Mouse (Mus musculus) heart, adult 2 months (tissue): ENCODE results near the gene Tmem11. TPM values are rescaled to one million over a fixed set of nuclear protein-coding genes. Genes with fewer than 3 reads are reported as not detected.
"Not testable (repeated sequence)": the region's sequence is repeated elsewhere in the genome, so short reads cannot be mapped to it uniquely, and the experiment has no call there.

Experiments
- DNase-seq, 2 experiments: peaks; one replicate each; pipeline ENCODE4 v3.0.0; 2021
- H3K27ac ChIP-seq: fragments of 200-600 bp; 2 replicates; pipeline ENCODE4 v1.8.1; 2022
- H3K27me3 ChIP-seq: fragments of 200-500 bp; 2 replicates; pipeline ENCODE4 v1.6.1; 2012; ENCODE audit warnings: mild to moderate bottlenecking, low read length, inconsistent platforms, mixed read lengths; ENCODE audit not compliant: control insufficient read depth, insufficient read depth
- H3K36me3 ChIP-seq: fragments of 200-500 bp; 2 replicates; pipeline ENCODE4 v1.6.1; 2012; ENCODE audit warnings: low read length, inconsistent platforms; ENCODE audit not compliant: control insufficient read depth, insufficient read depth
- H3K4me1 ChIP-seq: fragments of 200-500 bp; 2 replicates; pipeline ENCODE4 v1.6.1; 2011; ENCODE audit warnings: low read length; ENCODE audit not compliant: control insufficient read depth, insufficient read depth
- H3K4me3 ChIP-seq: fragments of 200-600 bp; 2 replicates; pipeline ENCODE4 v1.8.1; 2022
- H3K79me2 ChIP-seq: fragments of 200-500 bp; replicated peaks from 2 replicates; pipeline ENCODE4 v1.6.1; 2012; ENCODE audit warnings: mild to moderate bottlenecking, inconsistent platforms, low read length, moderate library complexity, mixed read lengths; ENCODE audit not compliant: control insufficient read depth, insufficient read depth
- H3K9ac ChIP-seq: fragments of 200-500 bp; 2 replicates; pipeline ENCODE4 v1.6.1; 2012; ENCODE audit warnings: low read depth, mild to moderate bottlenecking, control low read depth, inconsistent platforms, low read length, mixed read lengths
- CTCF ChIP-seq: fragments of 200-600 bp; IDR thresholded peaks from 2 replicates; pipeline ENCODE4 v1.8.1; 2022; ENCODE audit warnings: antibody characterized with exemption, mild to moderate bottlenecking, moderate library complexity
- EP300 ChIP-seq: fragments of 200-500 bp; IDR thresholded peaks from 2 replicates; pipeline ENCODE4 v1.6.1; 2011; ENCODE audit warnings: low read depth, low read length, control low read depth; ENCODE audit not compliant: insufficient read depth
- POLR2A ChIP-seq: fragments of 200-500 bp; IDR thresholded peaks from 2 replicates; pipeline ENCODE4 v1.6.1; 2011; ENCODE audit warnings: mild to moderate bottlenecking, low read depth, low read length, control low read depth; ENCODE audit not compliant: insufficient read depth
- WGBS: fragments of 180-500 bp; shearing (Covaris S2); methylation state at CpG from one replicate; pipeline ENCODE4 v1.1.7; 2018; 5-methylcytosine and 5-hydroxymethylcytosine counted together
- intact Hi-C: fragments of 180-260 bp; cut with DNase I; formaldehyde crosslinking; loops from one replicate; pipeline ENCODE4 v1.15.1; 2025
- polyA plus RNA-seq: library from polyadenylated mRNA; depleted of rRNA; stranded (reverse); fragments of >200 nt; gene quantifications from 2 replicates; pipeline ENCODE4 v1.2.3, GENCODE M21; 2012
- total RNA-seq, 2 experiments: library from RNA; stranded (reverse); gene quantifications; 2 replicates each; pipeline ENCODE4 v1.2.3; 2021

The Tmem11 gene
- total and polyA plus RNA-seq, 3 experiments = 28.3 to 59.6 (median 31.4) TPM

DNA sequence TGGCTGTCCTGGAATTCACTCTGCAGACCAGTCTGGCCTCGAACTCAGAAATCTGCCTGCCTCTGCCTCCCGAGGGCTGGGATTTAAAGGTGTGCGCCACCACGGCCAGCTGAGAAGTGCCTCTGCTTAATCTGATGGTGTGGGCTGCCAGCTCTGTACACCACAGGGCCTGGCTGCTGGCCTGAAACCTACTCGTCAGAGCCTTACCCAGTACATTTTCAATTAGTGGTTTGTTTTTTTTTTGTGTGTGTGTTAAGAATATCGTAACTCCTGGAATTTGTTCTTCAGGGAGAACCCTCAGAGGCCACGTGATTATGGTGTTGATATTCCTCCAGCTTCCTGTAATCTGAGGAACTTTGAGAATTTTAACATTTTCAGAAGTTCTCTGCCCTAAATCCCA, 22.9 kb upstream of the Tmem11 start:
- no peak for DNase-seq
- TF ChIP-seq CTCF (no peak), EP300 (no peak), POLR2A (no peak)
- Histone ChIP-seq H3K27me3 (no peaks in the 10 kb centered on the region), H3K79me2 (no peaks in the 10 kb centered on the region), H3K4me3 (no peak overlapping the region), H3K36me3 (no peaks in the 10 kb centered on the region), H3K4me1 (no peaks in the 10 kb centered on the region), H3K9ac (no peak overlapping the region), H3K27ac (no peak overlapping the region)
- WGBS = 67% methylated on average over 7 of the region's 7 CpGs
- intact Hi-C loops = no loop called here

- H3K27me3 ChIP-seq = no peaks in the 10 kb centered on the region
- no peak for TF ChIP-seq POLR2A
- no peak for TF ChIP-seq CTCF
- TF ChIP-seq EP300 = no peak
- 35% methylated on average over 4 of the region's 4 CpGs for WGBS
- no peaks in the 10 kb centered on the region for H3K4me1 ChIP-seq
- H3K9ac ChIP-seq = no peak overlapping the region
- no peaks in the 10 kb centered on the region for H3K79me2 ChIP-seq
- no peaks in the 10 kb centered on the region for H3K36me3 ChIP-seq
- no peak overlapping the region for H3K27ac ChIP-seq
- H3K4me3 ChIP-seq = no peak overlapping the region
- intact Hi-C loops = no loop called here
- DNase-seq = no peak
These were observed 16.8 kb upstream of the Tmem11 start for GRCm38 (mm10) chr11:60895915-60896314.

GRCm38 (mm10) chr11:60890744-60891143, 11.7 kb upstream of the Tmem11 start:
- Histone ChIP-seq H3K27ac (no peak overlapping the region), H3K9ac (no peak overlapping the region), H3K27me3 (no peaks in the 10 kb centered on the region), H3K79me2 (no peaks in the 10 kb centered on the region), H3K4me3 (no peak overlapping the region), H3K36me3 (no peaks in the 10 kb centered on the region), H3K4me1 (no peaks in the 10 kb centered on the region)
- WGBS = 62% methylated on average over 3 of the region's 3 CpGs
- intact Hi-C loops = no loop called here
- no peak for DNase-seq
- no peak for TF ChIP-seq POLR2A
- TF ChIP-seq EP300 = no peak
- no peak for TF ChIP-seq CTCF

DNA sequence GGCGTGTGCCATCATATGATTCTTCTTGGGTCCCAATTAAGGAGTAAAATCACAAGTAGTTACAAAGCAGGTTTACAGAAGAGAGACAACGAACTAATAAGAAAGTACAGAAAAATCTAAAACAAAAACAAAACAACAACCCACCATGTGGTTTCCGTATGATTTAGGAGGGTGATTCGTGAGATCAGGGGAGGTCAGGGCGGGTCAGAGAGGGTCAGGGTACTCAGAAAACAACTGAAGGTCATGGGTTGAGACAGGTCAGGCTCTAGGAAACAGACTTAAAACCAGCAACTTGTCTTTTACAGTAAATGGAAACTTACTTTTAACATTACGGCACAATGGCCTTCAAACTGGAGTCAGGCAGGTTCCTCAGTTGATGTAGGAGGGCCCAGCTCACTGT, 11.2 kb upstream of the Tmem11 start:
- DNase-seq = no peak
- Histone ChIP-seq H3K9ac (no peak overlapping the region), H3K79me2 (no peaks in the 10 kb centered on the region), H3K36me3 (no peaks in the 10 kb centered on the region), H3K27me3 (no peaks in the 10 kb centered on the region), H3K4me3 (no peak overlapping the region), H3K27ac (no peak overlapping the region), H3K4me1 (no peaks in the 10 kb centered on the region)
- WGBS = 69% methylated on average over 6 of the region's 6 CpGs
- intact Hi-C loops = no loop called here
- TF ChIP-seq EP300 (no peak), POLR2A (no peak)

DNA sequence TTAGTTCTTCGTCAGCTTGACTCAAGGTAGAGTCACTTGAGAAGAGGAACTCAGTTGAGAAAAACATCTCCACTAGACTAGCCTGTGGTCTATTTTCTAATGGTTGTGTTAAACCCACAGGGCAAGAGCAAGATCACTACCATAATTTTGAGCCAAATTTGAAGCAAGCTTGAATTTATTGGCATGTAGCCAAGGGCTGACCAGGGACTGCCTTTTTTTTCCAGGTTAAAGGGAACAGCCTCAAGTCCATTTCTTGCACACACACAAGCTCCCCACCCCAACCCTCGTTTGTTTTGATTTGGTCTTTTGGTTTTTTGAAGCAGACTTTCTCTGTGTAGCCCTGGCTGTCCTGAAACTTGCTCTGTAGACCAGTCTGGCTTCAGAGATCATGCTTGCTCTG, 10.8 kb upstream of the Tmem11 start:
- TF ChIP-seq POLR2A (no peak), CTCF (no peak)
- no peak for DNase-seq
- Histone ChIP-seq H3K36me3 (no peaks in the 10 kb centered on the region), H3K4me1 (no peaks in the 10 kb centered on the region), H3K27ac (no peak overlapping the region), H3K4me3 (no peak overlapping the region), H3K79me2 (no peaks in the 10 kb centered on the region), H3K9ac (no peak overlapping the region), H3K27me3 (no peaks in the 10 kb centered on the region)
- 61% methylated on average over 2 of the region's 2 CpGs for WGBS
- intact Hi-C loops = no loop called here

DNA sequence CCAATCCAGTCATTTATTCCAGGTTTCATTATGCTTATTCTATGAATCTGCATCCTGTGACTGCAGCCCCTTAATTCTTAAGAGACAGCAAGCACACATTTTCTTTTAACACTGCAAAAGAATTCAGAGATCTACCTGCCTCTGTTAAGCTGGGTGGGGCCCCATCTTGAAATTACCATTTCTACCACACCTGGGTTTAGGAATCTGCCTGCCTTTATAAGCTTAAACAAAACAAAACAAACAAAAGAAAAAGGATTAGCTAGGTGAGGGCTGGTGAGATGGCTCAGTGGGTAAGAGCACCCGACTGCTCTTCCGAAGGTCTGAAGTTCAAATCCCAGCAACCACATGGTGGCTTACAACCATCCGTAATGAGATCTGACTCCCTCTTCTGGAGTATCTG, 7.9 kb upstream of the Tmem11 start:
- H3K36me3 ChIP-seq, H3K79me2 ChIP-seq, H3K4me3 ChIP-seq, H3K4me1 ChIP-seq, DNase-seq, H3K27me3 ChIP-seq, H3K9ac ChIP-seq, intact Hi-C loops, H3K27ac ChIP-seq: not testable (repeated sequence)
- WGBS = 93% methylated on average over 3 of the region's 3 CpGs

- Histone ChIP-seq H3K79me2 (no peaks in the 10 kb centered on the region; the same call in 1 of the 2 replicates), H3K4me1 (peaks cover 6% of the 10 kb centered on the region), H3K4me3 (no peak overlapping the region), H3K27me3 (no peaks in the 10 kb centered on the region), H3K9ac (no peak overlapping the region), H3K27ac (no peak overlapping the region), H3K36me3 (no peaks in the 10 kb centered on the region)
- no peak for TF ChIP-seq CTCF
- no peak for TF ChIP-seq POLR2A
- TF ChIP-seq EP300 = no peak
- intact Hi-C loops = no loop called here
- no peak for DNase-seq
- WGBS = 79% methylated on average over 3 of the region's 3 CpGs
These were observed 3.3 kb upstream of the Tmem11 start for GRCm38 (mm10) chr11:60882386-60882785.
